Mouse (Mus musculus): ENCODE results near the gene Zfp941. TPM values are rescaled to one million over a fixed set of nuclear protein-coding genes. Genes with fewer than 3 reads are reported as not detected.

The Zfp941 gene
- 0.38 and 0.74 TPM in 2 replicates for polyA plus RNA-seq (2015; fragmentation: Nextera tagmentation; extraction: Ambion mirVana)

DNA sequence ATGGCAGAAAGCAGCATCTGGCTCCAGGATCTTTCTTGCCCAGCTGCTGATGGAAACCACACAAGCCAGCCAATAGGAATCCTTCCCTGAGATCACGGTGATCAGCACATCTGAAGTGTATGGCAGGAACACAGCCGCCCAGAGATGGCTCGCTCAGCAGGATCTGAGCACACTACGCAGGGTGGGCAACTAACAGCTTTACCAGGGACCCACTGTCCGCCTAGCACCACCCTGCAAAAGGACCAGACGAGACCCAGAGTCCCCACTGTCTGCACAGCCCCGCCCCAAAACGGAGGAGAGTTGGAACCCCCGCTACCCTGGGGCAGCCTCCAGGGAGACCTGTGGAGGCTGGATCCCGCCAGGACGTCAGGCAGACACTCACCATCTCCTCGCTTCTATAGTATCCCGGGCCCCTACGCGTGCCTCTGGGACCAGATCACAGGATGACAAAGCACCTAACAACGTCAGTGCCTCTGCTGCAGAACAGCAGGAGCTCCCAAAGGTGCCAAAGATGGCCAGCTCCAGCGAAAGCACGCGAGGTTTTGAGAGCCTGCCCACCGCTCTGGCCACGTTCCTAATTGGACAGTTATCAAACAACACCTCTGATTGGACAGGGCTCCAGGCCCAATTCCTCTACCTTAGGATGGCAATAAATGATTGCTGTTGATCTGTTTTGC is at the start of gene Zfp941:
Gene Zfp941 (minus strand): TSS at position 526 of the 677 bp plus-strand sequence.
- WGBS = 2% methylated on average over 21 of the region's 21 CpGs
- Histone ChIP-seq H3K27ac (ENCODE audit: low read length) (no peak within 1 kb of the TSS), H3K27me3 (ENCODE audit: control insufficient read depth, insufficient read depth, low read depth, low read length) (no peaks in the 10 kb centered on the region), H3K36me3 (ENCODE audit: control insufficient read depth, insufficient read depth, low read length) (no peaks in the 10 kb centered on the region), H3K9me3 (ENCODE audit: control insufficient read depth, low read length) (no peaks in the 10 kb centered on the region), H3K4me1 (replicated peaks; ENCODE audit: control insufficient read depth, insufficient read depth, low read length) (no peaks in the 10 kb centered on the region; the same call in 1 of the 2 replicates), H3K4me2 (ENCODE audit: low read depth, low read length) (peak within 1 kb of the TSS; percentile 67), H3K9ac (ENCODE audit: low read length) (peak within 1 kb of the TSS; percentile 61), H3K4me3 (ENCODE audit: low read length) (peak within 1 kb of the TSS; percentile 45)
- ATAC-seq (ENCODE audit: low read depth) = 0 out of 2 replicates have a peak, but pooled peaks have one; percentile 28

DNA sequence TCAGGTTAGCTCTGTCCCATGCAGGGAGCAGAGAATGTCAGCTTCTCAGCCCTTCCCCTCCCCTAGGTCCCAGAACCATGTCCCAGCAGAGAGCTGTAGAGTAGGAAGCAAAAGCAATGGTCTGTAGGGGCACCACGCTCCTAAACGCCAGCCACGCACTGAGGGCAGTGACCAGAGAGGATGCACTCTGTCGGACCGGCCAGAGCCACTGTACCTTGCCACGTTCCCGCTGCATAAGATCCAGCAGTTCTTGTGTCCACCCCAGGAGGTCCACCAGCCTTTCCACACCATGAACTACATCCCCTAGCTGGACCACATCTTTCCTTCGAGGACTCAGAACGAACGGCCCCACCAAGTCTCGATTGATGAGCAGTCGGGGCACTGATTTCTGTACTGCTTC is 42.8 kb upstream of the Zfp941 start:
- peaks cover 18% of the 10 kb centered on the region for H3K36me3 ChIP-seq (ENCODE audit: control insufficient read depth, insufficient read depth, low read length)
- H3K27me3 ChIP-seq (ENCODE audit: control insufficient read depth, insufficient read depth, low read depth, low read length) = no peaks in the 10 kb centered on the region
- 82% methylated on average over 12 of the region's 12 CpGs for WGBS
- no peak overlapping the region for H3K27ac ChIP-seq (ENCODE audit: low read length)
- H3K4me3 ChIP-seq (ENCODE audit: low read length) = no peak overlapping the region
- H3K4me1 ChIP-seq (replicated peaks; ENCODE audit: control insufficient read depth, insufficient read depth, low read length) = no peaks in the 10 kb centered on the region
- no peaks in the 10 kb centered on the region for H3K9me3 ChIP-seq (ENCODE audit: control insufficient read depth, low read length)
- no peak for ATAC-seq (ENCODE audit: low read depth)
- H3K9ac ChIP-seq (ENCODE audit: low read length) = no peak overlapping the region
- no peak overlapping the region for H3K4me2 ChIP-seq (ENCODE audit: low read depth, low read length)

- ATAC-seq (ENCODE audit: low read depth) = no peak
- Histone ChIP-seq H3K36me3 (ENCODE audit: control insufficient read depth, insufficient read depth, low read length) (peaks cover 19% of the 10 kb centered on the region), H3K4me1 (replicated peaks; ENCODE audit: control insufficient read depth, insufficient read depth, low read length) (peaks cover 10% of the 10 kb centered on the region), H3K9ac (ENCODE audit: low read length) (no peak overlapping the region), H3K27ac (ENCODE audit: low read length) (no peak overlapping the region), H3K4me3 (ENCODE audit: low read length) (no peak overlapping the region), H3K4me2 (ENCODE audit: low read depth, low read length) (no peak overlapping the region), H3K27me3 (ENCODE audit: control insufficient read depth, insufficient read depth, low read depth, low read length) (no peaks in the 10 kb centered on the region), H3K9me3 (ENCODE audit: control insufficient read depth, low read length) (no peaks in the 10 kb centered on the region)
- 87% methylated on average over 5 of the region's 5 CpGs for WGBS
These were observed 38.8 kb upstream of the Zfp941 start for GRCm38 (mm10) chr7:140860728-140861127.

- H3K4me2 ChIP-seq (ENCODE audit: low read depth, low read length) = no peak overlapping the region
- peaks cover 19% of the 10 kb centered on the region for H3K36me3 ChIP-seq (ENCODE audit: control insufficient read depth, insufficient read depth, low read length)
- no peaks in the 10 kb centered on the region for H3K27me3 ChIP-seq (ENCODE audit: control insufficient read depth, insufficient read depth, low read depth, low read length)
- no peak for ATAC-seq (ENCODE audit: low read depth)
- 71% methylated on average over 6 of the region's 6 CpGs for WGBS
- peaks cover 15% of the 10 kb centered on the region for H3K4me1 ChIP-seq (replicated peaks; ENCODE audit: control insufficient read depth, insufficient read depth, low read length)
- no peaks in the 10 kb centered on the region for H3K9me3 ChIP-seq (ENCODE audit: control insufficient read depth, low read length)
- no peak overlapping the region for H3K9ac ChIP-seq (ENCODE audit: low read length)
- no peak overlapping the region for H3K27ac ChIP-seq (ENCODE audit: low read length)
- no peak overlapping the region for H3K4me3 ChIP-seq (ENCODE audit: low read length)
These were observed 38.0 kb upstream of the Zfp941 start for GRCm38 (mm10) chr7:140859997-140860396.

DNA sequence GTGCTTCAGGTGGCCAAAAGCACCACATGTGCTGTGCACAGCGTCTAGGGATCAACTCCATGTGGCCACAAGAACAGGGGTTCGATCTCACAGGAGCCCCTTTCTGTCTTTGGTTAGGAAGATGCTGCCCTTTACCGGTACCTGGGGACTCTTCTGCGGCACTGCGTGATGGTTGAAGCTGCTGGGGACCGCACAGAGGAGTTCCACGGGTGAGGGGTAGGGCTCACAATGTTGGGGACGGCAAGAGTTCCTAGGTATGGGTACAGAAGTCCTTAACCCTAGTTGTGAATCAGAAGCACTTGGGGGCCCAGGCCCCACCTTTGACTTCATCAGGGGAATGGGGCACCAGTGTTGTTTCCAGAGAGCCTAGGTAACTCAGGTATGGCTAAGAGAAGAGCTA is 36.8 kb upstream of the Zfp941 start:
- no peak overlapping the region for H3K27ac ChIP-seq (ENCODE audit: low read length)
- H3K4me3 ChIP-seq (ENCODE audit: low read length) = no peak overlapping the region
- peak overlapping the region; percentile 98 for H3K4me2 ChIP-seq (ENCODE audit: low read depth, low read length)
- no peak overlapping the region for H3K9ac ChIP-seq (ENCODE audit: low read length)
- no peak for ATAC-seq (ENCODE audit: low read depth)
- H3K4me1 ChIP-seq (replicated peaks; ENCODE audit: control insufficient read depth, insufficient read depth, low read length) = peaks cover 17% of the 10 kb centered on the region
- WGBS = 92% methylated on average over 8 of the region's 8 CpGs
- no peaks in the 10 kb centered on the region for H3K27me3 ChIP-seq (ENCODE audit: control insufficient read depth, insufficient read depth, low read depth, low read length)
- H3K36me3 ChIP-seq (ENCODE audit: control insufficient read depth, insufficient read depth, low read length) = peaks cover 22% of the 10 kb centered on the region
- H3K9me3 ChIP-seq (ENCODE audit: control insufficient read depth, low read length) = no peaks in the 10 kb centered on the region

- ATAC-seq (ENCODE audit: low read depth) = peak; percentile 27
- Histone ChIP-seq H3K9me3 (ENCODE audit: control insufficient read depth, low read length) (no peaks in the 10 kb centered on the region), H3K4me2 (ENCODE audit: low read depth, low read length) (peak within 1 kb of the TSS; percentile 98), H3K27me3 (ENCODE audit: control insufficient read depth, insufficient read depth, low read depth, low read length) (no peaks in the 10 kb centered on the region), H3K4me3 (ENCODE audit: low read length) (peak within 1 kb of the TSS; percentile 68), H3K9ac (ENCODE audit: low read length) (peak within 1 kb of the TSS; percentile 83), H3K4me1 (replicated peaks; ENCODE audit: control insufficient read depth, insufficient read depth, low read length) (peaks cover 17% of the 10 kb centered on the region), H3K27ac (ENCODE audit: low read length) (peak within 1 kb of the TSS; percentile 95), H3K36me3 (ENCODE audit: control insufficient read depth, insufficient read depth, low read length) (peaks cover 23% of the 10 kb centered on the region)
- 28% methylated on average over 40 of the region's 40 CpGs for WGBS
These were observed 35.9 kb upstream of the Zfp941 start, which contains the start of gene Bet1l for GRCm38 (mm10) chr7:140857550-140858505. Gene Bet1l, minus strand, starts transcription at chr7:140857577.

DNA sequence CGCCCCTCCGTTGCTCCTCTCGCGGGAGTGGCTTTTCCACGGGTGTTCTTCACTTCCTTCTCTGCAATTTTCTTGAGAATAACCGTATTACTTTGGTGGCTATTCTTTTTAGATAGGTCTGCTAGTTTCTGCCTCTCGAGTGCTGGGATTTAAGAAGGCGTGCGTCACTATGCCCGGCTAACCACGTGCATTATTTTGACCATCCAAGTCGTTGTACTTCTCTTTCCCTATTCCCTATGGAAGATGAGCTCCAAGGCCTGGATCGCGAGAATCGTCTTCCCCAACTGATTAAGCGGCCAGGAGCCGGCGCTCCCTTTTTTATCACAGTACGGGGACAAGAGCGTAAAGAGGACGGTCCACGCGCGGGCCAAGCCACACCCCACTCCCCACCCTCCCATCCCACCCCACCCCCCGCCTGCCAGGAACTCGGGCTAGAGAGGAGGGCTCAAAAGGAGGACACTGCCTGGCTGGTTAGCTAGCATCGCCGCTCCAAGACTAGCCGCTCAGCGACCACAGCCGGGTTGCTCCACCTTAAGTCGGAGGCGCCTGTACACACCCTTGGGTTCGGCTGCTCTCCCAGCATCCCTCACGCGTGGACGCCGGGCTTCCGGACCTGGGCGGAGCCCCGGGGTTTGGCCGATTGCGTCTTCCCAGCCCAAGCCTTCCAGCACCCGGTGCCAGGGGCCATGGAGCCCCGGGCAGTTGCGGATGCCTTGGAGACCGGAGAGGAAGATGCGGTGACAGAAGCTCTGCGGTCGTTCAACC is 35.0 kb upstream of the Zfp941 start, which contains the start of gene Ric8a:
Gene Ric8a (plus strand): TSS at position 173 of the 765 bp plus-strand sequence.
- H3K4me1 ChIP-seq (replicated peaks; ENCODE audit: control insufficient read depth, insufficient read depth, low read length) = peaks cover 17% of the 10 kb centered on the region
- H3K36me3 ChIP-seq (ENCODE audit: control insufficient read depth, insufficient read depth, low read length) = peaks cover 29% of the 10 kb centered on the region
- H3K9me3 ChIP-seq (ENCODE audit: control insufficient read depth, low read length) = no peaks in the 10 kb centered on the region
- H3K9ac ChIP-seq (ENCODE audit: low read length) = peak within 1 kb of the TSS; percentile 83
- peak within 1 kb of the TSS; percentile 68 for H3K4me3 ChIP-seq (ENCODE audit: low read length)
- peak within 1 kb of the TSS; percentile 98 for H3K4me2 ChIP-seq (ENCODE audit: low read depth, low read length)
- ATAC-seq (ENCODE audit: low read depth) = peak; percentile 83
- peak within 1 kb of the TSS; percentile 95 for H3K27ac ChIP-seq (ENCODE audit: low read length)
- H3K27me3 ChIP-seq (ENCODE audit: control insufficient read depth, insufficient read depth, low read depth, low read length) = no peaks in the 10 kb centered on the region
- WGBS = under 1% methylated on average over 50 of the region's 50 CpGs

DNA sequence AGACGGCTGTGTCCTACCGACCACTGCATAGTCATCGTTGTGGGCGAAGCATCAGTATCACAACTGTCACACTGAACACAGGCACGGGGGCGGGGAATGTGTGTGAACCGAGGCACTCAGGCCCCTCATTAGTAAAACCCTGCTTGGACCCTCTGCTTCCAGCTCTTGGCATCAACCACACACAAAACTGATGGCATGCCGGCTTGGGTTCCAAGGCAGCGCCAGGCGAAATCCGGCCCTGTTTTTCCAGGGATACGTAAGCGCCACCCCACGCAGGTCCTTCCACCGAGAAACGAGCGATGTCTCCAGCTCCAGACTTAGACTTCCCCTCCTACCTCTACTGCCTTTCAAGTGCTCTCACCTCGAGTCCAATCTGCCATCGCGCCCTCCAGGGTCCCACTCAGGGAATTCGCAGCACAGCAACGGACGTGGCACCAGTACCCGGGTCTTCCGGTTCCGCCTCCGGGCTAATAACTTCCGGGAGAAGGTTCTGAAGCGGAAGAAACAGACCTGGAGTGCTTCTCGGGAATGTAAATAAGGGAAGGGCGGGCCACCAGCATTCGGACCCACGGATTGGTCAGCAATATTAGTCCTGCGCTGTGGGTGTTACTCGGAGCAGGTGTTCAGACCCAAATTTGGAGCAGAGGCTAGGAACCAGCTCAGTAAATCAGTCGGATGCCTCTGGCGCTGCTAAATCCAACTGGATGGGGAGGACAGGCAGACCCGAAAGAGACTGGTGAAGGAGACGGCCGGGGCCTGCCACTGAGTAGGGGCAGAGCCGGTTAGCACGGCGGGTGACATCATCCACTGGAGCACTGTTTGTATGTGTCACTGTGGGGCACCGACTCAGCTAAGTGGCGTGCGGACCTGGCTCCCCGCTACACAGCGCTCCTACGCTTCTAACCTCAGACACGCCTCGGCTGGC is 34.1 kb upstream of the Zfp941 start, which contains the start of gene Gm45785:
Gene Gm45785 (minus strand): TSS at position 472 of the 925 bp plus-strand sequence.
- peak within 1 kb of the TSS; percentile 95 for H3K27ac ChIP-seq (ENCODE audit: low read length)
- peak within 1 kb of the TSS; percentile 68 for H3K4me3 ChIP-seq (ENCODE audit: low read length)
- H3K9ac ChIP-seq (ENCODE audit: low read length) = peak within 1 kb of the TSS; percentile 83
- H3K4me1 ChIP-seq (replicated peaks; ENCODE audit: control insufficient read depth, insufficient read depth, low read length) = peaks cover 17% of the 10 kb centered on the region
- peak within 1 kb of the TSS; percentile 98 for H3K4me2 ChIP-seq (ENCODE audit: low read depth, low read length)
- H3K27me3 ChIP-seq (ENCODE audit: control insufficient read depth, insufficient read depth, low read depth, low read length) = no peaks in the 10 kb centered on the region
- under 1% methylated on average over 51 of the region's 51 CpGs for WGBS
- peak; percentile 86 for ATAC-seq (ENCODE audit: low read depth)
- H3K9me3 ChIP-seq (ENCODE audit: control insufficient read depth, low read length) = no peaks in the 10 kb centered on the region
- peaks cover 28% of the 10 kb centered on the region for H3K36me3 ChIP-seq (ENCODE audit: control insufficient read depth, insufficient read depth, low read length)
